ENCODE assay signal across 12 mouse cellular contexts in the genomic region with DNA sequence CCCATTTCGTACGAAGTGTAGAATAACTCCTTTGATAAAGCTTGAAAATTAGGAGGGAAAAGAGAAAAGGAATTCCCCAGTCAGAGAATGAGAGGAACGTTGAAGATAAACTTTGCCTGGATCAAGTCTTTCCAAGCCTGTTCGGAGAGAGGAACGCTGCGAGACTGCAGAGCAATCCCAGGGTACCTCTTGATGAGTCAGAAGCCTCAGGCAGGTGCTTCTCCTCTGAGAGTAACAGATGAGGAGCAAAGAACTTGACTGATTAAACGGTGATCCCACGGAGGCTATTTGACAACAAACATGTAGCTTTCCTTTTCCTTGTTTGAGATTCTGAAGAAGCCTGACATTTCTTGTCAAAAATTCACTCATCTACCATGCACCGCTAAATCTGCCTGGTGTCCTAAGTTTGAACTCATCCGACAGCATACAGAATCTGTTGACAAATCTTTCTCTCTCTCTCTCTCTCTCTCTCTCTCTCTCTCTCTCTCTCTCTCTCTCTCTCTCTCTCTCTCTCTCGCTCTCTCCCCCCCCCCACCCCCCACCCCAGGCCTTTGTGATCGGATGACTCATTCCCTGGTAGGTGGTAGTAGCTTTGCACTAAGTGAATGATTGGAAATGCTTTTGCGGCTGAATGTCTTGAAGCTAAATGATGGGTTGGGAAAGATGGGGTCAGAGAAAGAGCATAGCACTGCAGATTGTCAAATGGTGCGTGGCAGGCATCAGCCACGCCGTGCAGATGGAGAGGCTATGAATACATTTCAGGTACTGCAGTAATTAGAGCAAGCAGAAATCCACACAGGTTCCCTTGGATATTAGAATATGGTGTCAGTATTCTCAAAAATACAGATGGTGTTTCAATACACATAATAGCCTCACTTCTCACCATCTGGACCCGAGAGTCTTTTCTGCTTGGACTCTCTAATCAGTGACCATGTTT.
DNase-seq lines count a peak whose midpoint lies in the region; ATAC-seq and TF ChIP-seq lines count a peak whose summit lies in the region.
"Had no signal": no experiment of that assay in that cellular context is flagged by ENCODE, and none has a peak within 500 bp of the region (broad histone marks: within the 10 kb centered on the region; RNA-seq: fewer than 3 reads in every experiment).

No protein-coding gene starts in this region.

- H3K4me3 ChIP-seq in embryonic facial prominence, embryonic 14.5 days (ENCODE audit: low read depth, low read length): no peak overlapping the region
- no peak overlapping the region for H3K4me3 ChIP-seq in embryonic facial prominence, embryonic 10.5 days
- H3K4me3 ChIP-seq in forebrain, embryonic 15.5 days: no peak overlapping the region
- no peak overlapping the region for H3K4me3 ChIP-seq in midbrain, postnatal 0 days (ENCODE audit: low read depth, low read length)
- H3K4me3 ChIP-seq: embryonic facial prominence, embryonic 12.5 days had no signal

- no peak overlapping the region for H3K27ac ChIP-seq in embryonic facial prominence, embryonic 14.5 days (replicated peaks; ENCODE audit: low read depth, low read length)
- no peak overlapping the region for H3K27ac ChIP-seq in embryonic facial prominence, embryonic 10.5 days (replicated peaks)
- H3K27ac ChIP-seq in forebrain, embryonic 15.5 days (replicated peaks): 0 out of 2 replicates have a peak overlapping the region, but pooled peaks have one; percentile 25
- H3K27ac ChIP-seq in midbrain, postnatal 0 days (ENCODE audit: low read depth, low read length): no peak overlapping the region
- H3K27ac ChIP-seq: embryonic facial prominence, embryonic 12.5 days had no signal

- H3K27me3 ChIP-seq in embryonic facial prominence, embryonic 14.5 days (replicated peaks; ENCODE audit: control insufficient read depth, insufficient read depth, low read length): no peaks in the 10 kb centered on the region
- no peaks in the 10 kb centered on the region for H3K27me3 ChIP-seq in embryonic facial prominence, embryonic 10.5 days (replicated peaks; ENCODE audit: low read depth, poor library complexity, severe bottlenecking)
- H3K27me3 ChIP-seq in forebrain, embryonic 15.5 days: no peaks in the 10 kb centered on the region
- H3K27me3 ChIP-seq in midbrain, postnatal 0 days (ENCODE audit: insufficient read depth, low read length): no peaks in the 10 kb centered on the region
- H3K27me3 ChIP-seq: embryonic facial prominence, embryonic 12.5 days had no signal

- 61% methylated on average over 16 of the region's 17 CpGs for WGBS in embryonic facial prominence, embryonic 14.5 days
- WGBS in embryonic facial prominence, embryonic 10.5 days: 83% methylated on average over 16 of the region's 17 CpGs
- WGBS in forebrain, embryonic 15.5 days: 60% methylated on average over 16 of the region's 17 CpGs
- 45% methylated on average over 16 of the region's 17 CpGs for WGBS in midbrain, postnatal 0 days

- no peak overlapping the region for H3K9ac ChIP-seq in embryonic facial prominence, embryonic 14.5 days (ENCODE audit: low read depth, low read length)
- H3K9ac ChIP-seq in forebrain, embryonic 15.5 days (replicated peaks): no peak overlapping the region
- H3K9ac ChIP-seq in midbrain, postnatal 0 days (replicated peaks; ENCODE audit: low read length, poor library complexity, severe bottlenecking): no peak overlapping the region
- H3K9ac ChIP-seq: embryonic facial prominence, embryonic 12.5 days; liver, postnatal 0 days had no signal

- no peak overlapping the region for H3K4me2 ChIP-seq in embryonic facial prominence, embryonic 14.5 days (ENCODE audit: low read depth, low read length)
- H3K4me2 ChIP-seq in forebrain, embryonic 15.5 days (replicated peaks): no peak overlapping the region
- no peak overlapping the region for H3K4me2 ChIP-seq in midbrain, postnatal 0 days (ENCODE audit: low read depth, low read length, poor library complexity, severe bottlenecking)
- H3K4me2 ChIP-seq: embryonic facial prominence, embryonic 12.5 days had no signal

- peak; percentile 55 for DNase-seq in embryonic facial prominence, embryonic 14.5 days (ENCODE audit: low spot score)
- DNase-seq in embryonic facial prominence, embryonic 10.5 days (ENCODE audit: low spot score): no peak
- DNase-seq in cerebellum, adult 11 months: peak; percentile 6
- peak; percentile 42 for DNase-seq in midbrain, postnatal 0 days (ENCODE audit: low spot score)
- no peak for DNase-seq in adrenal gland, adult 2 months
- DNase-seq in lung, postnatal 36 days: no peak
- DNase-seq in testis, postnatal 14 days (ENCODE audit: low spot score): no peak
- DNase-seq: adrenal gland, postnatal 14 days; liver, postnatal 0 days had no signal

- H3K9me3 ChIP-seq in embryonic facial prominence, embryonic 14.5 days (ENCODE audit: control insufficient read depth, low read length): no peaks in the 10 kb centered on the region
- no peaks in the 10 kb centered on the region for H3K9me3 ChIP-seq in embryonic facial prominence, embryonic 10.5 days
- H3K9me3 ChIP-seq in forebrain, embryonic 15.5 days: no peaks in the 10 kb centered on the region
- H3K9me3 ChIP-seq in midbrain, postnatal 0 days (ENCODE audit: low read length): no peaks in the 10 kb centered on the region
- H3K9me3 ChIP-seq: embryonic facial prominence, embryonic 12.5 days had no signal

- H3K4me1 ChIP-seq in embryonic facial prominence, embryonic 14.5 days (ENCODE audit: control insufficient read depth, insufficient read depth, low read length): no peaks in the 10 kb centered on the region
- H3K4me1 ChIP-seq in embryonic facial prominence, embryonic 10.5 days: no peaks in the 10 kb centered on the region
- no peaks in the 10 kb centered on the region; the same call in 1 of the 2 replicates for H3K4me1 ChIP-seq in forebrain, embryonic 15.5 days
- no peaks in the 10 kb centered on the region for H3K4me1 ChIP-seq in midbrain, postnatal 0 days (ENCODE audit: insufficient read depth, low read length)
- H3K4me1 ChIP-seq: embryonic facial prominence, embryonic 12.5 days had no signal

- H3K36me3 ChIP-seq in embryonic facial prominence, embryonic 14.5 days (ENCODE audit: control insufficient read depth, insufficient read depth, low read length): no peaks in the 10 kb centered on the region
- no peaks in the 10 kb centered on the region for H3K36me3 ChIP-seq in embryonic facial prominence, embryonic 10.5 days (replicated peaks)
- H3K36me3 ChIP-seq in forebrain, embryonic 15.5 days: no peaks in the 10 kb centered on the region
- no peaks in the 10 kb centered on the region for H3K36me3 ChIP-seq in midbrain, postnatal 0 days (ENCODE audit: insufficient read depth, low read length)
- H3K36me3 ChIP-seq: embryonic facial prominence, embryonic 12.5 days had no signal

- no peak for TF ChIP-seq CTCF in midbrain, postnatal 0 days (IDR thresholded peaks at IDR 0.05)

- ATAC-seq in embryonic facial prominence, embryonic 14.5 days (ENCODE audit: low read depth): peak; percentile 71
- ATAC-seq in forebrain, embryonic 15.5 days (replicated peaks): peak; percentile 93
- peak; percentile 60; the same call in 1 of the 2 replicates for ATAC-seq in midbrain, postnatal 0 days (ENCODE audit: low FRiP score)
- ATAC-seq: liver, postnatal 0 days; Patski had no signal

Comparison
In these comparisons a context has a peak if more than half of its experiments do, and no peak if none do; other contexts are left out.
1. DNase-seq: peak in embryonic facial prominence, embryonic 14.5 days (single experiment), cerebellum, adult 11 months (single experiment) and midbrain, postnatal 0 days (single experiment); none in embryonic facial prominence, embryonic 10.5 days (single experiment), adrenal gland, adult 2 months (single experiment), lung, postnatal 36 days (single experiment) and testis, postnatal 14 days (single experiment).
2. Peak in every context shown above with its lines, with median percentiles within 50 percentile points of each other: ATAC-seq.